Mouse (Mus musculus): Measurements from ENCODE around the gene Rundc3a.

Gene Rundc3a

GRCm38 (mm10) chr11:102392441-102393237 is 564 bp upstream of the Rundc3a start:
- DNase-seq (ENCODE audit: low read depth, low spot score), result no peak

- no peak for DNase-seq (ENCODE audit: low read depth, low spot score)
Measured at GRCm38 (mm10) chr11:102393719-102394420, 667 bp downstream of the Rundc3a start.

GRCm38 (mm10) chr11:102394421-102395124 is 1.4 kb downstream of the Rundc3a start:
- DNase-seq (ENCODE audit: low read depth, low spot score), result no peak

GRCm38 (mm10) chr11:102395250-102395649 is 2.0 kb downstream of the Rundc3a start:
- DNase-seq (ENCODE audit: low read depth, low spot score), result no peak

- no peak for DNase-seq (ENCODE audit: low read depth, low spot score)
Measured at GRCm38 (mm10) chr11:102396263-102396662, 3.1 kb downstream of the Rundc3a start.

GRCm38 (mm10) chr11:102396671-102397141 is 3.5 kb downstream of the Rundc3a start:
- DNase-seq (ENCODE audit: low read depth, low spot score), result no peak

GRCm38 (mm10) chr11:102398007-102398825 is 5.0 kb downstream of the Rundc3a start:
- no peak for DNase-seq (ENCODE audit: low read depth, low spot score)

- no peak for DNase-seq (ENCODE audit: low read depth, low spot score)
Measured at GRCm38 (mm10) chr11:102399107-102399506, 5.9 kb downstream of the Rundc3a start.

GRCm38 (mm10) chr11:102399610-102400072 is 6.4 kb downstream of the Rundc3a start:
- DNase-seq (ENCODE audit: low read depth, low spot score), result no peak

GRCm38 (mm10) chr11:102400513-102401084 is 7.4 kb downstream of the Rundc3a start:
- no peak for DNase-seq (ENCODE audit: low read depth, low spot score)

GRCm38 (mm10) chr11:102401898-102402500 is 8.8 kb downstream of the Rundc3a start:
- no peak for DNase-seq (ENCODE audit: low read depth, low spot score)

- DNase-seq (ENCODE audit: low read depth, low spot score), result no peak
Measured at GRCm38 (mm10) chr11:102403657-102404056, 10.5 kb downstream of the Rundc3a start.

GRCm38 (mm10) chr11:102404161-102405010 is 11.2 kb downstream of the Rundc3a start:
- DNase-seq (ENCODE audit: low read depth, low spot score), result no peak

- DNase-seq (ENCODE audit: low read depth, low spot score), result no peak
Measured at GRCm38 (mm10) chr11:102405544-102406285, 12.5 kb downstream of the Rundc3a start.

- DNase-seq (ENCODE audit: low read depth, low spot score), result no peak
Measured at GRCm38 (mm10) chr11:102406401-102406800, 13.2 kb downstream of the Rundc3a start.

- DNase-seq (ENCODE audit: low read depth, low spot score), result peak; percentile 94
Measured at GRCm38 (mm10) chr11:102406900-102407833, 14.0 kb downstream of the Rundc3a start.

GRCm38 (mm10) chr11:102407834-102408215 is 14.6 kb downstream of the Rundc3a start, which contains the start of gene Slc25a39:
Slc25a39 (minus strand) TSS chr11:102407946.
- DNase-seq (ENCODE audit: low read depth, low spot score), result no peak

All from A20 (cell line).